Mouse (Mus musculus) yolk sac, embryonic 10.5 days (tissue): Measurements from ENCODE around the gene Foxd2.
A peak's percentile ranks its signal among the peaks of the same experiment; 100 is the strongest.

Experiments used
- DNase-seq: peaks from one replicate; pipeline ENCODE4 v3.0.0-alpha.2; 2017; ENCODE audit warnings: low spot score

The Foxd2 gene

GRCm38 (mm10) chr4:114908829-114909601 is at the start of gene Foxd2:
Gene Foxd2, minus strand, starts transcription at chr4:114908873.
- peak; percentile 93 for DNase-seq

DNA sequence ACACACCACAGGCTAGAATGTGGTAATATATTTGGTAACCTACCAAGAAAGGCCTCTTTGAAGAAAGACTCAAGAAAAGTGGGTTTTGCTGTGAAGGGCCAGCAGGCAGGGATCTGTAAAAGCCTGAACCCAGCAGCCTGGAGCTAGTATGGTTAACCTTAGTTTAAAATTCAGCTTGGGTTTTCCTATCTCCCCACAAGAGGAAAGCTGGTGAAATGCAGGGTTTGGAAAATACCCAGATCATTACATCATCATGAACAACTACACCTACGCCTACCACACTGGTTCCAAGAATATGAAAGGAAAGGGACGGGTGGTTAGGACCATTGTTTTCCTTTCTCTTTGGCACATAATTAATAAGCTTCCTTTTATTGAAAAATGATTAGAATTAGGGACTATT is 49.6 kb upstream of the Foxd2 start:
- no peak for DNase-seq

GRCm38 (mm10) chr4:114957403-114957802 is 48.7 kb upstream of the Foxd2 start:
- no peak for DNase-seq

GRCm38 (mm10) chr4:114953172-114953571 is 44.5 kb upstream of the Foxd2 start:
- DNase-seq: no peak

DNA sequence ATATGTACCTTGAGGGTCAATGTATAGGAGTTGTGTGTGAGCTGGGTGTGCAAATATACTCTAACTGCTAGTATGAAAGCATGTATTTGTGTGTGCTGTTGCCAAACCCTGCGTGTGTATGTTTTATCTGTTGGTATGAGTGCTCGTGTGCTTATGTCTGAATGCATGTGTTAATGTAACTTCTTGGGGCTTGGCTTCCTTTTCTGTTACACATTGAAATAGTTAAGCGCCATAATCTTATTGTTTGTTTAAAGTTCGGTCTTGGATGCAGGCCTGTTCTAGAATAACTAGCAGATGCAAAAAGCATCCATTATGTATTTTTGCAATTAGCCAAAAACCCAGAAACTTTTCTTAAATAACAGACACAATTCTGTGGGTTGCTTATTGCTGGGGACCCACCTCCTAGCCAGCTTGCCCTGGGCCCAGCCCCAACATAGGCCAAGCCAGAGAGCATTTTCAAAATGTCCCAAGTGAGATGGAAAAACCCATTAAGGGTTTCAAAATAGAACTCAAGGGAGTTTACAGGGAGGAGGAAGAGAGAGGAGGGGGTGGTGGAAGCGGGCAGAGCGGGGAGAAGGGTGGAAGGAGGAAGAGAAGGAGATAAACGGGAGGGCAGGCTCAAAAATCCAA is 39.3 kb upstream of the Foxd2 start:
- no peak for DNase-seq

- DNase-seq: peak; percentile 49
These were observed 38.7 kb upstream of the Foxd2 start for GRCm38 (mm10) chr4:114947395-114947794.

- no peak for DNase-seq
These were observed 37.7 kb upstream of the Foxd2 start for GRCm38 (mm10) chr4:114946416-114946815.

DNA sequence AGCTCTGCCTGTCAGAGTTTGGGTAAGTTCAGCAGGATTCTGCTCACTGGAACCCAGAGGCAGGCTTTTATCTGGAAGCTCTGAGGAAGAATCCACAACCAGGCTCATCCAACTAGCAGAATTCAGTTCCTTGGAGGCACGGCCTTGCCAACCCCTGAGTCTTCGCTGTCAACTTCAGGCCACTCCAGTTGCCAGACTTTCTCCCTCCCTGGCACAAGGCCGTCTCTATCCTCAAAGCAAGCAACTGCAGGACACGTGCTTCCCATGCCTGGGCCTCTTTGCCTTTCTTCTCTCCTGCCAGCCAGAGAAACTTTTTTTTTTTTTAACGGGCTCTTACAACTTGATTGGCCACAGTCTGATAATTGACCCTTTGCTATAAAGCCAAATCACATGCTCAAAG is 36.3 kb upstream of the Foxd2 start:
- DNase-seq: no peak

- no peak for DNase-seq
These were observed 33.9 kb upstream of the Foxd2 start for GRCm38 (mm10) chr4:114942583-114942982.

DNA sequence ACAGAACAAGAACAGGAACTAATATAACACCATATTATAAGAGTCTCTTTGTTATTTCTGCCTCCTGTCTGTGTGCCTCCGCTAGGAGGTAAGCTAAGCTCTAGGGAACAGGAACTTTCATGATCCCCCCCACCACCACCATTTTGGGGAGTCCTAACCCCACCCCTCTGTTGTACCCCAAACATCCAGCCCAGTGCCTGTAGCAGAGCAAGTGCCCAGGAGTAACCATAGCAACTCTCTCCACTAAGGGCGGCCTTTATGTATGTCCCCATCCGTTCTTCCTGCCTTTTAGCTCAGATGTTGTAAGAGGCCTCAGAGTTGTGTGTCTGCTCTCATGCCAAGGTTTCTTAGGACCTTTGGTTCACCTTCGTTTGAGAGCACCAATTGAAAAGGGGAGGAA is 33.4 kb upstream of the Foxd2 start:
- DNase-seq: no peak

DNA sequence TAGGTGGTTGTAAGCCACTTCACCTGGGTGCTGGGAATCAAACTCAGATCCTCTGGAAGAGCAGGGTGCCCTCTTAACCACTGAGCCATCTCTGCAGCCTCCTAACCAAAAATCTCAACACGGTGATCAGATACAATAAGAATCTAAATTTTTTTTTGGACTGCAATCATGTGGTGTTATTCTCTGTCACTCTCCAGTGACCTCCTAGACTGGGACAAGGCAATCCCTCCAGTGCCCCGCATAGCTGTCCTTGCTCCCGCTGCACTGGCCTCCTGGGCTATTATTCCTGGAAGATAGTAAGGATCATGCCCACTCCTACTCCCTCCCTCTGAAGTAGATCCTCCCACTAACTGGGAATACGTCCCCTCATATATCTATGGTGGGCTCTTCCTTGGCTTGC is 32.6 kb upstream of the Foxd2 start:
- DNase-seq: no peak

DNA sequence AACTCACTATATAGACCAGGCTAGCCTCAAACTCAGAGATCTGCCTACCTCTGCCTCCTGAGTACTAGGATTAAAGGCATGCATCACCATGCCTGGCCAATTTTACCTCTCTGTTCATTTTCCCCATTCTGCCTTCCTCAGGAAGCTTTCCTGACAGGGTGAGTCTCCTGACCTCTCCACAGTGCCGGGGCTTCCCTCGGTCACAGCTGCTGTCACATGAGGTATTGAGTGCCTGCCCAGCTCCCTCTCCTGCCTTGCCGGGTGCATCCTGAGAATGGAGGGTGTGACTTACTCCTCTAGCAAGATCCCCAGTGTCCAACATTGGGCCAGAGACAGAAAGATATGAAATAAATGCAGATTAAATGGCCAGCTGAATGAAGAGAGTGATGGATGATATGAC is 29.6 kb upstream of the Foxd2 start:
- no peak for DNase-seq

DNA sequence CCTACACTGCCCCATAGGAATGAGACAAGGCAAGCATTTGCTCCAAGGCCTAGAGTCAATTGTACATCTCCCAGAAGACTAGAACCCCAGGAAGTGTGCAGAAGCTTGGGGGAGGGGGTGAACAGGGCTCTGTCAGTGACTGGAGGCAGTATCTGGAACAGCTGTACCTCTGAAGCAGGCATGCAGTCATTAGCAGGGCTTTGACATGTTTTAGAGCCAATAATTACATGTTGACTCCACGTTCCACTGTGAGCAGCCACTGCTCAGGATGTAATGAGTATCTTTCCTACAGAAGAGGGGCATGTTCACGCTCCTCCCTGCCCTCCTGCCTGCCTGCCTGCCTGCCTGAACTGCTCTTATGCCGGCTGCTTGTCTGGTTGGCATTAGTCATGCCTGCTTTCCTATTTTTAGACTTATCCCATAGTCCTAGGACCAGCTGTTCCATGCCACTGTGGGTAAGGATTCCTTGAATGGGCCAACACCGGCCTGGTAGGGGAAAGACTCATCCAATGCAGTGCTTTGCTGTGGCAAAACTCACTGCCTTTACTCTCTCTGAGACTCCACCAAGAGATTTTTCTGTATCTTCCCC is 28.9 kb upstream of the Foxd2 start:
- DNase-seq: no peak

DNA sequence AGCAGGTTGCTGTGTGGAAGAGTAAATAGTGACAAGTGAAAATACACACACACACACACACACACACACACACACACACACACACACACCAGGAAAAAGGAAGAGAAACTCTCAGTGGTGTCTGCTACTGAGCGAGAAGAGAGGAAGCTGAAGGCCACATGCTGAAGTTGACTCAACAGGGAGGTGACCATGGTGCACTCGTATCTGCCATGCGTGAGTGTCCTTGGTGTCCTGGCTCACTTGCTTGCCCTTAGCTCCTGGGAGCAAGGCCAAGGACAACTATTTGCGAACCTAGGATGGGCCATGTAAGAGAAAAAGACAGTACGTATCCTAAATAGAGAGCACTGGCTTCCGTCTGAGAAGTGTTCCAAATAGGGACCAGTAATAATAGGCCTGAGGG is 25.5 kb upstream of the Foxd2 start:
- no peak for DNase-seq

GRCm38 (mm10) chr4:114932747-114933146 is 24.1 kb upstream of the Foxd2 start:
- DNase-seq: no peak

- DNase-seq: no peak
These were observed 20.5 kb upstream of the Foxd2 start for GRCm38 (mm10) chr4:114929155-114929554.

DNA sequence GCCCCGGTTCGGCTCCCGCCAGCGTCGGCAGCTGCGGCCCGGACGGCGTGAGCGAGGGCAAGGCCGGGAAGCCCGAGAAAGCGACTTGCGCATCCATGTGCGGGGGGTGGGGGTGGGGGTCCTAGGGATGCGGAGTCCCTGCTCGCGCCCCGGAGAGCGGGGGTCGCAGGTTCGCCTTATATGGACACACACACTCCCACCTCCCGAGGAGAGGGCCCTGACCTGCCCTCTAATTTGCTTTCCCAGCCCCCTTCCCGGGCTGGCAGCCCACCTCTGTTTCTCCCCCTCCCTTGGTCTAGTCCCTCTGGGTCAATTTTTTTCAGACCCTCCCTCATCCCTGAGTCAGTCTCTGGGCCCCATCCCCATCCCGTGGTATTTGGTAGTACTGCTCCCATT is 17.2 kb upstream of the Foxd2 start, which contains the start of gene Foxe3:
Gene Foxe3 (minus strand): TSS at position 97 of the 396 bp plus-strand sequence.
- no peak for DNase-seq

- DNase-seq: no peak
These were observed 16.6 kb upstream of the Foxd2 start for GRCm38 (mm10) chr4:114924971-114925916.

GRCm38 (mm10) chr4:114917091-114917490 is 8.4 kb upstream of the Foxd2 start:
- no peak for DNase-seq

- no peak for DNase-seq
These were observed 7.4 kb upstream of the Foxd2 start for GRCm38 (mm10) chr4:114916056-114916455.

DNA sequence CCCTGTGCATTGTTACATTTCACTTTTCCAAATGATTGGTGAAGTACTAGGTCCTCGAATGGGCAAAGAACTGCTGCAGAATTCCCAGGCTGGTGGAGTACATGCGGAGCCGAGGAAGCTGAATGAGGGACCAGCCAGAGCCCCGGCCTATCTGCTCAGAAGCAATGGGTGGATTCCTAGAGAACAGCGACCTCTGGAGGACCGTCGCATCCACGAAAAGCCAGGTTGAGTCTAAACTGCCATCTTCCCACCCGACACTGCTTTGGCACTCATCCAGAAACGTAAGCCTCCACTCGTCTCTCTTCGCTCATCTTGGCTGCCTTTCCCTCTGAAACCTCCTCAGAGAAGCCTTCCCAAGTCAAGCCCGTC is 4.9 kb upstream of the Foxd2 start:
- peak; percentile 24 for DNase-seq
